Mouse (Mus musculus): Measurements from ENCODE around the gene Sucnr1. TPM values are rescaled to one million over a fixed set of nuclear protein-coding genes. Genes with fewer than 3 reads are reported as not detected.

The Sucnr1 gene
- polyA plus RNA-seq, 1 experiment from 2014 or later = 0.15 TPM

DNA sequence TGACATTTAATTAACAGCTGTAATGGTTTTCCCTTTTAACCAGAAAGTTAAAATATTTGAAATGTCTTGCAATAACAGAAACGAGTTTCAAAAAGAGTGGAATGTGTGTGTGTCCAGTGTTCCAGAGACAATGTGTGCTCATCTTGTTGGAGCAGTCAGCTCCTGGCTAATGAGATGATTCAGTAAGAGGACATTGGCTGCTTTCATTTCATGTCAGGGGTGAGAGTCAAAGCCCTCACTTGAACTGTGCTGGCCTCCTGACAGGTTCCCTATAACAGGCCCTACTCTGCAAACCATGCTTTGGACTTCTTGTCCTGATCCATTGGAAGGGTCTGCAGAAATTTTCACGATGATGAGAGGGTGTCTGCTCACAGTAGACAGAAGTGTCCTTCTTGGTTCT, 32.9 kb downstream of the Sucnr1 start:
- H3K9me3 ChIP-seq (replicated peaks) = no peaks in the 10 kb centered on the region
- H3K27me3 ChIP-seq = no peaks in the 10 kb centered on the region
- no peaks in the 10 kb centered on the region for H3K4me1 ChIP-seq (replicated peaks)
- H3K4me3 ChIP-seq = no peak overlapping the region
- WGBS = 34% methylated on average over 2 of the region's 2 CpGs
- H3K4me2 ChIP-seq = no peak overlapping the region
- H3K36me3 ChIP-seq = no peaks in the 10 kb centered on the region
- no peak overlapping the region for H3K27ac ChIP-seq
- ATAC-seq (replicated peaks; ENCODE audit: insufficient number of reproducible peaks, insufficient read depth, low FRiP score, low read depth) = no peak
- no peak overlapping the region for H3K9ac ChIP-seq

- H3K9ac ChIP-seq = no peak overlapping the region
- no peak overlapping the region for H3K4me2 ChIP-seq
- no peak overlapping the region for H3K4me3 ChIP-seq
- no peaks in the 10 kb centered on the region for H3K4me1 ChIP-seq (replicated peaks)
- no peak overlapping the region for H3K27ac ChIP-seq
- no peaks in the 10 kb centered on the region for H3K9me3 ChIP-seq (replicated peaks)
- no peak for ATAC-seq (replicated peaks; ENCODE audit: insufficient number of reproducible peaks, insufficient read depth, low FRiP score, low read depth)
- H3K27me3 ChIP-seq = no peaks in the 10 kb centered on the region
- 73% methylated on average over 3 of the region's 3 CpGs for WGBS
- H3K36me3 ChIP-seq = no peaks in the 10 kb centered on the region
These were observed 39.8 kb downstream of the Sucnr1 start for GRCm38 (mm10) chr3:60121449-60121848.

DNA sequence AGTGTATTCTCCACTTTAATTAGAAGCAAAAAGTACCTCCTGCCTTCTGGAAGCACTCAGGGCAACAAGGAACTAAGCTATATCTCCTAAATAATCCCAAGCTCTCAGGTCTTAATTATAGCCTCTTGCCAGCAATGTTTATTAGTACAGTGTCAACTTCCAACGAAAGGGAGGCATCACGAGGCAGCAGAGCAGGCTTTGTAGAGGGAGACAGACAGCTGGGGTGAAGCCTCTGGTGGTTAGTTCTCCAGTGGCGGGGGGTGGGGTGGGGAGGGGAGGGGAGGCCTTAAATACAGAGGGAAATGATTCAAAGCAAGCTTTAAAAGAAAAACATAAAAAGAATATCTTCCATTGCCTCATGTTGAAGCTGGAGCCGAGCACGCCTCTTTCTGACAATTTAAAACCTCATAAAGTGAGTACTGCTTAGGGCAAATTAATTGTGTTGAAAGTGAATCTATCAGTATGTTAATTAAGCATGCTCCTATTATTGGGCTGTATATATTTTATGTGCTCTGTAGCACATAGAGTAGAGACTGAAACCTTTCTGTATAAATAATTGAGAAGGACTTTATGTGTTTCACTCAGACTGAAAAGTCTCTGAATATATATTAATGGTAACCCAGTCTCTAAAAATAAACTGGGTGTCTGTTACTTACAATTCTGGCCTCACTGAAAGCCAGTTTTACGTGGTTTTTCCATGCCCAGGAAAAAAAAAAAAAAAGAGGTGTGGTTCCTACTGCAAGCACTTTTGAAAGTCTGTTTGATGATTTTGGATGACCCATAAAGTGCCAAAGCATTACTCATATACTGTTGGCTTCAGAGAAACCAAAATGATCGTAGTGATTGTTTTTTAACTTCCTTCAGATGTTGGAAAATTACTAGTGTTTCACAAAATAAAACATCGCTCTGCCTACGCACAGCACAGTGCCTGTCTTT, 42.5 kb downstream of the Sucnr1 start:
- no peaks in the 10 kb centered on the region for H3K27me3 ChIP-seq
- no peaks in the 10 kb centered on the region for H3K4me1 ChIP-seq (replicated peaks)
- H3K36me3 ChIP-seq = no peaks in the 10 kb centered on the region
- no peak overlapping the region for H3K4me2 ChIP-seq
- no peak overlapping the region for H3K9ac ChIP-seq
- no peaks in the 10 kb centered on the region for H3K9me3 ChIP-seq (replicated peaks)
- 49% methylated on average over 9 of the region's 9 CpGs for WGBS
- no peak overlapping the region for H3K27ac ChIP-seq
- H3K4me3 ChIP-seq = no peak overlapping the region
- ATAC-seq (replicated peaks; ENCODE audit: insufficient number of reproducible peaks, insufficient read depth, low FRiP score, low read depth) = no peak

GRCm38 (mm10) chr3:60126564-60126963, 44.9 kb downstream of the Sucnr1 start:
- no peaks in the 10 kb centered on the region for H3K36me3 ChIP-seq
- no peaks in the 10 kb centered on the region for H3K9me3 ChIP-seq (replicated peaks)
- no peak for ATAC-seq (replicated peaks; ENCODE audit: insufficient number of reproducible peaks, insufficient read depth, low FRiP score, low read depth)
- H3K4me2 ChIP-seq = no peak overlapping the region
- no peaks in the 10 kb centered on the region for H3K27me3 ChIP-seq
- H3K9ac ChIP-seq = no peak overlapping the region
- H3K4me1 ChIP-seq (replicated peaks) = no peaks in the 10 kb centered on the region
- no peak overlapping the region for H3K4me3 ChIP-seq
- no peak overlapping the region for H3K27ac ChIP-seq
- 82% methylated on average over 2 of the region's 2 CpGs for WGBS

GRCm38 (mm10) chr3:60128282-60128681, 46.6 kb downstream of the Sucnr1 start:
- ATAC-seq (replicated peaks; ENCODE audit: insufficient number of reproducible peaks, insufficient read depth, low FRiP score, low read depth) = no peak

DNA sequence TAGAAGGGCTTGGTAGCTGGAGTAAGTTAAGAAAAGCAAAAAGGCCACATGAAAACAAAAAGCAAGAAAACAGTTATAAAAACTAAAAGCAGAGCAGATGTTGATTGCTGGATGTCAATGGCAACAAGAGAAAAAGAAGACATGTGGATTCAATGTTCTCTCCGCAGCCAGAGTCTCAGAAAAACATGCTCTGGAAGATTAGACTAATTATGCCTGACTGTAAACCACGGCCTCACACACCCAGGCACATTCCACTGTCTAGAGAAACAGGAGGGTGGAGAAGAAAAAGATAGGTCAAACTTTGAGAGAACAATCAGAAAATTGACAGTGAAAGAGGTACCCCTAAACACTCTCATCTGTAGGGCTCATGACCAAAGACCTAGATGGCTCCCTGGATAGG, 54.1 kb downstream of the Sucnr1 start:
- H3K27ac ChIP-seq = no peak overlapping the region
- H3K4me3 ChIP-seq = no peak overlapping the region
- no peak overlapping the region for H3K9ac ChIP-seq
- H3K36me3 ChIP-seq = no peaks in the 10 kb centered on the region
- 30% methylated on average over 2 of the region's 2 CpGs for WGBS
- H3K9me3 ChIP-seq (replicated peaks) = no peaks in the 10 kb centered on the region
- no peak for ATAC-seq (replicated peaks; ENCODE audit: insufficient number of reproducible peaks, insufficient read depth, low FRiP score, low read depth)
- no peak overlapping the region for H3K4me2 ChIP-seq
- H3K27me3 ChIP-seq = no peaks in the 10 kb centered on the region
- no peaks in the 10 kb centered on the region for H3K4me1 ChIP-seq (replicated peaks)

More at GRCm38 (mm10) chr3:60128282-60128681, 46.6 kb downstream of the Sucnr1 start:
- no peaks in the 10 kb centered on the region for H3K36me3 ChIP-seq
- no peak overlapping the region for H3K27ac ChIP-seq
- H3K4me3 ChIP-seq = no peak overlapping the region
- H3K4me2 ChIP-seq = no peak overlapping the region
- H3K27me3 ChIP-seq = no peaks in the 10 kb centered on the region
- H3K9ac ChIP-seq = no peak overlapping the region
- WGBS = 52% methylated on average over 2 of the region's 2 CpGs
- no peaks in the 10 kb centered on the region for H3K9me3 ChIP-seq (replicated peaks)
- H3K4me1 ChIP-seq (replicated peaks) = no peaks in the 10 kb centered on the region

Other genes with a start within 250 kb of the Sucnr1 start
- gene Gm8298, start 220.8 kb upstream of the Sucnr1 start, polyA plus RNA-seq (2015; fragmentation: Nextera tagmentation; extraction: Ambion mirVana) = not detected in 2 replicates
- not detected in 2 replicates for gene C130079G13Rik, start 156.7 kb upstream of the Sucnr1 start, polyA plus RNA-seq (2015; fragmentation: Nextera tagmentation; extraction: Ambion mirVana)
- gene Aadacl2, start 75.1 kb upstream of the Sucnr1 start, polyA plus RNA-seq (2015; fragmentation: Nextera tagmentation; extraction: Ambion mirVana) = not detected in 2 replicates
- gene Aadac, start 56.2 kb upstream of the Sucnr1 start, polyA plus RNA-seq (2015; fragmentation: Nextera tagmentation; extraction: Ambion mirVana) = 0.44 and 2.5 TPM in 2 replicates

All from heart, embryonic 15.5 days (tissue).